Mouse (Mus musculus) layer of hippocampus, adult 9-11 months (tissue): Measurements from ENCODE around the gene Pdia2.
"Not testable (repeated sequence)": the region's sequence is repeated elsewhere in the genome, so short reads cannot be mapped to it uniquely, and the experiment has no call there.

Experiments
- DNase-seq: peaks from one replicate; pipeline ENCODE4 v3.0.0; 2022

Gene Pdia2

GRCm38 (mm10) chr17:26200831-26201705 lies 2.2 kb upstream of the Pdia2 start:
- DNase-seq: no peak

GRCm38 (mm10) chr17:26192481-26193190 lies 6.3 kb downstream of the Pdia2 start:
- DNase-seq: no peak

DNA sequence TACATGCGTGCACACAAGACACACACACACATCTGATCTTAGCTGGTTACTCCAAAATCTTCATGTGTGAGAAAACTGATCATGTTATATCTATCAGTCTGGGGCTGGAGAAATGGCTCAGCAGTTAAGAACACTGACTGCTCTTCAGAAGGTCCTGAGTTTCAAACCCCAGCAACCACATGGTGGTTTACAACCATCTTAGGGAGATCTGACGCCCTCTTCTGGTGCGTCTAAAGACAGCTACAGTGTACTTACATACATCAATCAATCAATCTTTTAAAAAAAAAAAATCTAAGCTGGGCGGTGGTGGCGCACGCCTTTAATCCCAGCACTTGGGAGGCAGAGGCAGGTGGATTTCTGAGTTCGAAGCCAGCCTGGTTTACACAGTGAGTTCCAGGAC lies 7.4 kb downstream of the Pdia2 start:
- DNase-seq: not testable (repeated sequence)

- no peak for DNase-seq
Observed at GRCm38 (mm10) chr17:26188091-26188805, 10.6 kb downstream of the Pdia2 start.

DNA sequence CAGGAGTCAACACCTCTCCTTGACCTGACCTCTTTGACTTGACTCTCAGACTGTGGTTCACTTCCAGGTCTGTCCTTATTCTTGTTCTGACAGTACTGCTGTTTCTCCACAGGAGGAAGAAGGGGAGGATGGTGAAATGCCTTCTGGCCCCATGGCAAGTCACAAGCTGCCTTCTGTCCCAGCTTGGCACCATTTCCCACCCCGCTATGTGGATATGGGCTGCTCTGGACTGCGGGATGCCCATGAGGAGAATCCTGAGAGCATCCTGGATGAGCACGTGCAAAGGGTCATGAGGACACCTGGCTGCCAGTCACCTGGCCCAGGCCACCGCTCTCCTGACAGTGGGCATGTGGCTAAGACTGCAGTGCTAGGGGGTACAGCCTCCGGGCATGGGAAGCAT lies 11.3 kb downstream of the Pdia2 start:
- DNase-seq: no peak

DNA sequence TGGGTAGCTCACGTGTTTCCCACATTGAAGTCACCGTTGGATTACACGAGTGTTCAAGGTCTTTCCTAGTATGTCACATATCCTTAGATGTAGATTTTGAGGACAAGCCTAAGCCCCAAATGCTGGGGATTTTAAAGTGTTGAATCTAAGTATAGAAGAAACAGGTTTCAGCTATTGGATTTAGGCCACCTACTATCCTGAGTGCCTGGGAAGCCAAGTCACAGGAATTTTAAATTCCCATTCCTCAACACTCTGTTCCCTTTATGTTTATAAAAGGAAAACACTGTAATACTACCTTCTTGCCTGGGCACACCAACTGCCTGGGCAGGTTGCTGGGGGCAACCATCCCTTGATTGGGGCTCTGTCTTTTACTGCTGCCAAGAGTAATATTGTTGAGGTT lies 17.7 kb downstream of the Pdia2 start:
- no peak for DNase-seq

- DNase-seq: no peak
Observed at GRCm38 (mm10) chr17:26178611-26179010, 20.3 kb downstream of the Pdia2 start.

DNA sequence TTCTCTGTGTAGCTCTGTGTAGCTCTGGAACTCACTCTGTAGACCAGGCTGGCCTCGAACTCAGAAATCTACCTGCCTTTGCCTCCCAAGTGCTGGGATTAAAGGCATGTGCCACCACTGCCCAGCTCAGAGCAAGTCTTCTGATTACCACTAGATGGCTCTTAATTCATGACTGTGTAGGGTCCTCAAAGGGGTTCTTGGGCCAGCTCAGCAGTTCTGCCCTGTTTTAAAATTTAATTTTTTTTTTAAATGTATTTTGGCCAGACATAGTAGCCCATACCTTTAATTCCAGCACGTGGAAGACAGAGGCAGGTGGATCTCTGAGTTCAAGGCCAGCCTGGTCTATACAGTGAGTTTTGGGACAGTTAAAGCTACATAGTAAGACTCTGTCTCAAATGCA lies 23.6 kb downstream of the Pdia2 start:
- DNase-seq: not testable (repeated sequence)

DNA sequence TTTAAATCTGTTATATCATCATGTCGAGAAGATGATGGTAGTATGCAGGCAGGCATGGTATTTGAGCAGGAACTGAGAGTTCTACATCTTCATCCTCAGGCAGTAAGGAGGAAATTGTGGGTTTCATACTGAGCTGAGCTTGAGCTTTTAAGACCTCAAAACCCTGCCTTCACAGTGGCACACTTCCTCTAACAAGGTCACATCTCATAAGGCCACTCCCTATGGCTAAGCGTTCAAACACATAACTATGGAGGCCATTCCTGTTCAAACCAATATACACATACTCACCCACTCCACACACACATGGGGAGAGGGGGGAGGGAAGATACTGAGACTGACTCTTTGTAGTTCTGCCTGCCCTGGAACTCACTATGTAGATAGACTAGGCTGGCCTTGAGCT lies 30.8 kb downstream of the Pdia2 start:
- DNase-seq: no peak

DNA sequence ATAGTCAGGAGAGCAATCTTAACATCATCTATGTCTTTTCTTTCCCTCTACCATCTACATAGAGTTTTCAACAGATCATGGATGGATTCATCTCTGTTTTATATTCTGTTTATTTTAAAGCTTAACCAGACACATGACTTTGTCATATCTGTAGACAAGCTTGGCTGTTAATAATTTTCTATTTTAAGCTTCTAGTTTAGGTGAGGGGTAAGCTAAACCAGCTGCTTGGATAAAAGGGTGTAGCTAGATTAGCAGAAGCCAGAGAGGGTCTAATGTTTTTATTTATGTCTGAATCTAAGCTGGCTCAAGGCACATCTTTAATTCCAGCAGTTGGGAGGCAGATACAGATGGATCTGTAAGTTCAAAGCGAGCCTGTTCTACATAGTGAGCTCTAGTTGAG lies 36.2 kb downstream of the Pdia2 start:
- DNase-seq: no peak

DNA sequence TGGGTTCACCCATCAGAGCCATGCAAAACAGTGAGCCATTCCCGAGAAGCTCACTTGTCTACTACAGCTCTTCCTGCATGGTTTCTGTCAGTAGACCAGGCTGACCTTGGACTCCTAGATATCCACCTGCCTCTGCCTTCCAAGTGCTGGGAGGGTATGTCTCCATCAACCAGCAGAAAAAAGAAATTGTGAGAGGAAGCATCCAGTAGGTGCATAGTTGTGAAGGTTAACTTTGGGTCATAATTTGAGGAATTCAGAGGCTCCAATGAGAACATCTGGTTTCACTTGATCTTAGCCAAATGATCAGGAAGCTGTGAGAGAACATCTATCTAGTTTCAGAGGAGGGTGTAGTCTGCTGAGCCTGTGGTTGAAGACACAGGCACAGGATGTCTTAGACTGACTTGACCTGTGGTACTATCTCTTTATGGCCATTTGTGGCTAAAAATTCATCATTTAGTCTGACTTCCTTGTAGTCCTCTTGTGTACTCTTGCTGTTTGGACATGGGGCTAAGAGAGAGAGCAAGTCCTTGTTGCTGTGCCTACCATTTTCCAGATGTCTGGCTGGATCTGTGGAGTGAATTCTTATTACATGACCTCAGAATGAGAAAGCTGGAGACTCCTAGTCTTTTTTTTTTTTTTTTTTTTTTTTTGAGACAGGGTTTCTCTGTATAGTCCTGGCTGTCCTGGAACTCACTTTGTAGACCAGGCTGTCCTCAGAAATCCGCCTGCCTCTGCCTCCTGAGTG lies 46.8 kb downstream of the Pdia2 start:
- no peak for DNase-seq

GRCm38 (mm10) chr17:26149056-26149455 lies 49.8 kb downstream of the Pdia2 start:
- DNase-seq: no peak
